16 mouse cellular contexts compared by ENCODE assay signal in the genomic region with DNA sequence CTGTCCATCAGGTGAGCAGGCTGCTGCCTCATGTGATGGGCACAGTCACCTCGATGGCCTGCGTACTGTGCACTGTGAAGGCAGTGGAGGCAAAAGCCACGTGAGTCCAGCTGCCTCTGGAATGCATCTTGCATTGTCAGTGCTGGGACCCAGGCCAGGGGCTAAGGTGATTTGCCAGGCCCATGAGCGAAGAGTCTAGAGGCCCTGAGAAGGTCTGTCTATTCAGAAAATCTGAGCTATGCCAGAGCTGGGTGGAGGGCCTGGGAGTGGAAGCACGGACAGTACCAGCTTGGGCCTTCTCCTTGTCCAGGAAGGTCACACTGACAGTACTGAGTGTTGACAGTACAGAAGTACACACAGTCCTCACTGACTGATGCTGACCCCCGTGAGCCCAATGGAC. TPM values are rescaled to one million over a fixed set of nuclear protein-coding genes. Genes with fewer than 3 reads are reported as not detected.
DNase-seq lines count a peak whose midpoint lies in the region; ATAC-seq and TF ChIP-seq lines count a peak whose summit lies in the region.
"Had no signal": no experiment of that assay in that cellular context is flagged by ENCODE, and none has a peak within 500 bp of the region (broad histone marks: within the 10 kb centered on the region; RNA-seq: fewer than 3 reads in every experiment).

No protein-coding gene starts in this region.

- intact Hi-C loops in gastrocnemius, adult 2 months (cut with DNase I), result no loop called here

- DNase-seq in gastrocnemius, adult 2 months, result no peak
- no peak for DNase-seq in gastrocnemius, postnatal 4 days (ENCODE audit: low spot score in 2 of 2)
- DNase-seq in 3T3-L1 (ENCODE audit: low read depth, low spot score), result peak; percentile 51
- DNase-seq in kidney, postnatal 25 days, result peak; percentile 83 to 89
- DNase-seq in urinary bladder, postnatal 25 days (ENCODE audit: low spot score), result no peak
- no peak for DNase-seq in left cerebral cortex, adult 11 months (ENCODE audit: low spot score)
- no peak for DNase-seq in neural tube, embryonic 10.5 days (ENCODE audit: extremely low spot score, low spot score)
- DNase-seq: cerebellum, adult 2 months; thymus, postnatal 14 days had no signal

- H3K27me3 ChIP-seq in heart, embryonic 14.5 days (ENCODE audit: control insufficient read depth, insufficient read depth, low read length), result no peaks in the 10 kb centered on the region
- H3K27me3 ChIP-seq: embryonic facial prominence, embryonic 12.5 days; liver, embryonic 15.5 days had no signal

- TF ChIP-seq CTCF in gastrocnemius, adult 2 months (IDR thresholded peaks at IDR 0.05), result no peak

- peak overlapping the region; percentile 80 for H3K27ac ChIP-seq in gastrocnemius, adult 2 months
- H3K27ac ChIP-seq in heart, embryonic 14.5 days (replicated peaks in 1 of 2; ENCODE audit: control insufficient read depth in 1 of 2, insufficient read depth in 1 of 2, low read depth in 2 of 2, low read length in 2 of 2), result peak overlapping the region; percentile 71 to 85
- H3K27ac ChIP-seq: embryonic facial prominence, embryonic 12.5 days had no signal

- peaks cover 26 to 44% of the 10 kb centered on the region in 2 experiments for H3K4me1 ChIP-seq in heart, embryonic 14.5 days (ENCODE audit: control insufficient read depth in 2 of 2, insufficient read depth in 2 of 2, low read length in 2 of 2)
- H3K4me1 ChIP-seq: embryonic facial prominence, embryonic 12.5 days had no signal

- H3K4me2 ChIP-seq in heart, embryonic 14.5 days (ENCODE audit: low read length), result no peak overlapping the region
- H3K4me2 ChIP-seq: embryonic facial prominence, embryonic 12.5 days; hindbrain, embryonic 14.5 days; liver, embryonic 15.5 days had no signal

- peak; percentile 75 for ATAC-seq in heart, embryonic 14.5 days (ENCODE audit: insufficient number of reproducible peaks, insufficient read depth, low FRiP score, low read depth)
- ATAC-seq: forebrain, embryonic 16.5 days; midbrain, embryonic 16.5 days had no signal

- H3K9me3 ChIP-seq in heart, embryonic 14.5 days (ENCODE audit: control insufficient read depth, low read length), result no peaks in the 10 kb centered on the region
- H3K9me3 ChIP-seq: embryonic facial prominence, embryonic 12.5 days; G1E; liver, embryonic 15.5 days had no signal

- H3K4me3 ChIP-seq in gastrocnemius, adult 2 months, result no peak overlapping the region
- no peak overlapping the region for H3K4me3 ChIP-seq in heart, embryonic 14.5 days (ENCODE audit: control insufficient read depth in 1 of 2, insufficient read depth in 1 of 2, low read depth in 1 of 2, low read length in 2 of 2)
- H3K4me3 ChIP-seq: embryonic facial prominence, embryonic 12.5 days; liver, embryonic 15.5 days had no signal

- WGBS in heart, embryonic 14.5 days, result 16% methylated on average over 6 of the region's 6 CpGs

- peak overlapping the region; percentile 1; the same call in 1 of the 2 replicates for H3K9ac ChIP-seq in heart, embryonic 14.5 days (ENCODE audit: low read length)
- H3K9ac ChIP-seq: embryonic facial prominence, embryonic 12.5 days; hindbrain, embryonic 14.5 days; liver, embryonic 15.5 days had no signal

- peaks cover 100% of the 10 kb centered on the region for H3K36me3 ChIP-seq in heart, embryonic 14.5 days (ENCODE audit: control insufficient read depth, insufficient read depth, low read length)
- H3K36me3 ChIP-seq: embryonic facial prominence, embryonic 12.5 days had no signal

RNA-seq across cellular contexts. Expression of a gene that starts 23.4 kb away (rescaled TPM):
- total RNA-seq in gastrocnemius, adult 2 months (2021), result 10 to 100 TPM; 44.2 to 55.4 TPM
- 100 to 1,000 TPM in 1 of 2 experiments, 10 to 100 TPM in 1; 81.0 to 130 TPM for total RNA-seq in gastrocnemius, postnatal 4 days (2021)
- polyA plus RNA-seq in heart, embryonic 14.5 days (2014; fragmentation: Nextera tagmentation; extraction: Ambion mirVana), result 140 and 160 TPM in 2 replicates

Comparison
In these comparisons a context has a peak if more than half of its experiments do, and no peak if none do; other contexts are left out.
1. DNase-seq: peak in 3T3-L1 (single experiment) and kidney, postnatal 25 days (2 of 2); none in gastrocnemius, adult 2 months (single experiment), gastrocnemius, postnatal 4 days (0 of 2), urinary bladder, postnatal 25 days (single experiment), left cerebral cortex, adult 11 months (single experiment) and neural tube, embryonic 10.5 days (single experiment).